Mouse (Mus musculus) MEL (cell line): Measurements from ENCODE around the gene Zgrf1.

Source experiments
- MAFK ChIP-seq: IDR thresholded peaks from 2 replicates; pipeline ENCODE4 v1.6.1; 2011; ENCODE audit warnings: low read depth, mild to moderate bottlenecking, low read length, improper control_type of control experiment, borderline replicate concordance
- ZMIZ1 ChIP-seq: IDR thresholded peaks from 2 replicates; pipeline ENCODE4 v1.6.1; 2012; ENCODE audit warnings: low read depth, mild to moderate bottlenecking, inconsistent platforms, low read length, improper control_type of control experiment, moderate library complexity

DNA sequence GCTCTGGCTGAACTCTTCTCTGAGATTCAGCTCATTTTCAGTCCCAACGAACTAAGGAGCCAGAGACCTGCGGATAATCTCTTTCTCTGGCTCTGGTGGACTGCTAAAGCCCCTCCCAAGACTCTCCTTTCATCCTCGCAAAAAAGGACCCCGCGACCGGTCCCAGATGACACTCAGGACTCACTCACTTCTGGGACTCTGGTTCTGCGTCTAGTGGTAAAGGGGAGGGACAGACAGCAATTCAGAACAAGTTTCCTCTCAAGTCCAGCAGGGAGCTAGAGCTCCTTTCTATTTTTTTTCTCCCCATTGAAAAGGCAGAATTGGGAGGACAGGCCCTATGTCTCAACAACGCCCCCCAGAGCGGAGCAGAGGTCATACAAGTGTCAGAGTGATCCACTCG is 78.3 kb downstream of the Zgrf1 start:
- no peak for TF ChIP-seq MAFK
- TF ChIP-seq ZMIZ1: no peak
